Mouse (Mus musculus): ENCODE measurements around the gene Pip4k2a.

GRCm38 (mm10) chr2:18960376-18960973 lies 37.5 kb downstream of the Pip4k2a start:
- no peak for TF ChIP-seq CTCF (IDR thresholded peaks at IDR 0.05; ENCODE audit: insufficient read depth, low read length)
- no peak for TF ChIP-seq POLR2A (IDR thresholded peaks at IDR 0.05; ENCODE audit: borderline replicate concordance, extremely low read depth, low read depth, low read length)

Measured in lung, adult 2 months (tissue).